Mouse (Mus musculus): ENCODE data around the gene Adh6b. TPM values are rescaled to one million over a fixed set of nuclear protein-coding genes. Genes with fewer than 3 reads are reported as not detected.
"Not testable (repeated sequence)": the region's sequence is repeated elsewhere in the genome, so short reads cannot be mapped to it uniquely, and the experiment has no call there.

Gene Adh6b
- polyA plus RNA-seq, 1 experiment from 2014 or later: 0.16 TPM

- H3K27me3 ChIP-seq (replicated peaks); H3K36me3 ChIP-seq; H3K4me3 ChIP-seq (replicated peaks); H3K4me2 ChIP-seq (replicated peaks); H3K27ac ChIP-seq; H3K9ac ChIP-seq; ATAC-seq; H3K9me3 ChIP-seq; H3K4me1 ChIP-seq (replicated peaks): not testable (repeated sequence)
- WGBS: 52% methylated on average over 4 of the region's 4 CpGs
These were observed 28.7 kb downstream of the Adh6b start for GRCm38 (mm10) chr3:138370289-138370688.

DNA sequence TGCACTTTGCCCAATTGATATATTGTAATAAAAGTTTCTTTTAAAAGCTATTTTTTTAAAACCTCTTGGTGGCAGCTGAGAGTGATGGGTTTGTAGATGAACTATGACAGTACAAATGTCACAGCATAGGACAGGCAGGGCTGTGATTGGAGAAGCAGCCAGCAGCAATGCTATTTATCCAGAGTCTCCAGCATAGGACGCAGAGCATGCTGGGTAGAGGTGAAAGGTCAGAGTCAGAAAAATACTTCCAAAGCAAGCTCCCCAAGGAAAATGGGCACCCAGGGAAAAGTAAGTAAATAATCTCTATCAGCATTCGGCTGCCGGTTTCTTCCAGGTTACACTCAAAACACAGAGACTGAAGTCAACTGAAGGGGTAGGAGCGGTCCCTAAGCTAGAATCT lies 32.3 kb downstream of the Adh6b start:
- no peak for ATAC-seq
- Histone ChIP-seq H3K4me2 (replicated peaks) (no peak overlapping the region), H3K4me3 (replicated peaks) (no peak overlapping the region), H3K4me1 (replicated peaks) (no peaks in the 10 kb centered on the region), H3K27ac (no peak overlapping the region), H3K36me3 (no peaks in the 10 kb centered on the region), H3K9ac (no peak overlapping the region), H3K9me3 (no peaks in the 10 kb centered on the region), H3K27me3 (replicated peaks) (no peaks in the 10 kb centered on the region)
- 79% methylated on average over 4 of the region's 4 CpGs for WGBS

- Histone ChIP-seq H3K9me3 (no peaks in the 10 kb centered on the region), H3K9ac (no peak overlapping the region), H3K36me3 (no peaks in the 10 kb centered on the region), H3K4me1 (replicated peaks) (no peaks in the 10 kb centered on the region), H3K4me2 (replicated peaks) (no peak overlapping the region), H3K27me3 (replicated peaks) (no peaks in the 10 kb centered on the region), H3K4me3 (replicated peaks) (no peak overlapping the region), H3K27ac (no peak overlapping the region)
- WGBS: 83% methylated on average over 2 of the region's 2 CpGs
- ATAC-seq: no peak
These were observed 33.6 kb downstream of the Adh6b start for GRCm38 (mm10) chr3:138375148-138375547.

- Histone ChIP-seq H3K4me1 (replicated peaks) (no peaks in the 10 kb centered on the region), H3K4me2 (replicated peaks) (no peak overlapping the region), H3K36me3 (no peaks in the 10 kb centered on the region), H3K27me3 (replicated peaks) (no peaks in the 10 kb centered on the region), H3K27ac (no peak overlapping the region), H3K4me3 (replicated peaks) (no peak overlapping the region), H3K9ac (no peak overlapping the region), H3K9me3 (no peaks in the 10 kb centered on the region)
- peak; percentile 55; the same call in 1 of the 2 replicates for ATAC-seq
- 14% methylated on average over 3 of the region's 3 CpGs for WGBS
These were observed 39.6 kb downstream of the Adh6b start for GRCm38 (mm10) chr3:138381133-138381532.

DNA sequence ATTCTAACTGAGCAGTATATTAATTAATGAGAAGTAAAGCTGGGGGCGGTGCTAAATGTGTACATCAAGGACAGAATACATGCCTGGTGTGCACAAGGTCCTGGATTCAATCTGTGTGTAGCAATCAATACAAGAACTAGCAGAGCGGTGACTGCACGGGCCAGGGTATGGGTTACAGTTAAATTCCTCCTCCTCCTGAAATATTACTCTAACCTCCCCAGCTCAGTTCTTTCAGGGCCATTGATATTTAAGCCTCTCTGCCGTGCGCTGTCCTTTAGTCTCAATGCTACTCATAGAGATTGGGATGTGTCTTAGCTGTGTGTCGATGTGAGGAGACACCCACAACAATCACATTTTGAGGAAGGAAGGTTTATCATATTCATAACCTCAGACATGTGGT lies 45.6 kb downstream of the Adh6b start:
- Histone ChIP-seq H3K36me3 (no peaks in the 10 kb centered on the region), H3K27me3 (replicated peaks) (no peaks in the 10 kb centered on the region), H3K4me3 (replicated peaks) (no peak overlapping the region), H3K4me2 (replicated peaks) (no peak overlapping the region), H3K4me1 (replicated peaks) (no peaks in the 10 kb centered on the region), H3K27ac (no peak overlapping the region), H3K9me3 (no peaks in the 10 kb centered on the region), H3K9ac (no peak overlapping the region)
- WGBS: 88% methylated on average over 6 of the region's 6 CpGs
- no peak for ATAC-seq

- Histone ChIP-seq H3K4me2 (replicated peaks) (no peak overlapping the region), H3K27ac (no peak overlapping the region), H3K4me1 (replicated peaks) (no peaks in the 10 kb centered on the region), H3K9me3 (no peaks in the 10 kb centered on the region), H3K4me3 (replicated peaks) (no peak overlapping the region), H3K27me3 (replicated peaks) (no peaks in the 10 kb centered on the region), H3K36me3 (no peaks in the 10 kb centered on the region), H3K9ac (no peak overlapping the region)
- ATAC-seq: no peak
- 81% methylated on average over 3 of the region's 3 CpGs for WGBS
These were observed 63.3 kb downstream of the Adh6b start for GRCm38 (mm10) chr3:138404872-138405271.

DNA sequence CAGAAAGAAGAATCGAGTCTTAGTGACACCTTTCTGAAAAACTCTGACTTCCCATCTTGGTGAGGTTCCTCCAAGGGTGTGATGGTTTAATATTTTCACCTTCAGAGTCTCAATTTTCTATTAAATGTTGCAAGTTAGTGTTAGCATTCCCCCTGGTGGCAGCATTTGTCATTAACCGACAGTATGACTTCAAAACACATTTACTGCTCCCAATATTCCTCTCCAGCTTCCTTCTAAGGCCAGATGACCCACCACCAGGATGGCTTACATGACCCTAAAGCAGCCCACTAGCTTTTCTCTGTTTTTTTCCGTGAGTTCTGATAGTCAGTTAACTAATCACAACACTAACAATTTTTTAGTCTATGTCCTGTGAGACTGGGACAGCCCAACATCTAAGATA lies 63.8 kb downstream of the Adh6b start:
- Histone ChIP-seq H3K27me3 (replicated peaks) (no peaks in the 10 kb centered on the region), H3K9ac (no peak overlapping the region), H3K4me1 (replicated peaks) (no peaks in the 10 kb centered on the region), H3K4me2 (replicated peaks) (no peak overlapping the region), H3K9me3 (no peaks in the 10 kb centered on the region), H3K27ac (no peak overlapping the region), H3K4me3 (replicated peaks) (no peak overlapping the region), H3K36me3 (no peaks in the 10 kb centered on the region)
- 45% methylated on average over 3 of the region's 3 CpGs for WGBS
- no peak for ATAC-seq

DNA sequence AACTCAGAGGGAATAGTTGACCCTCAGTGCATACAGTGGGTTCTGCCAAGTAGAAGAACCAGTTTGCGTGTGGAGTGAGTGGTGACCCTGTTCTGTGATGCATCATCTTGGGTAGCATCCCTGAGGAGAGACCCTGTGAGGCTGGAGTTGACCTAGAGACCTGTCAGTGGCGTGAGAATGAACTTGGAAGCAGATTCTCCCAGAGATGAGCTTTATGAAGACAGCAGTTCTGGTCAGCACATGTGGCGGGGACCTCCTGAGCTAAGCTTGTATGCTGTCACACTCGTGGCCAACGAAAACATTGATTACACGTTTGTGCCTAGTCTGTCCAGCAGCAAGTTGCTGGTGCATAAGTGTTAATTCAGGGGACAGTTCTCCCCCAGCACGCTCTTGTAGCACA lies 64.3 kb downstream of the Adh6b start:
- WGBS: 79% methylated on average over 7 of the region's 7 CpGs
- no peaks in the 10 kb centered on the region for H3K27me3 ChIP-seq (replicated peaks)
- ATAC-seq: no peak

DNA sequence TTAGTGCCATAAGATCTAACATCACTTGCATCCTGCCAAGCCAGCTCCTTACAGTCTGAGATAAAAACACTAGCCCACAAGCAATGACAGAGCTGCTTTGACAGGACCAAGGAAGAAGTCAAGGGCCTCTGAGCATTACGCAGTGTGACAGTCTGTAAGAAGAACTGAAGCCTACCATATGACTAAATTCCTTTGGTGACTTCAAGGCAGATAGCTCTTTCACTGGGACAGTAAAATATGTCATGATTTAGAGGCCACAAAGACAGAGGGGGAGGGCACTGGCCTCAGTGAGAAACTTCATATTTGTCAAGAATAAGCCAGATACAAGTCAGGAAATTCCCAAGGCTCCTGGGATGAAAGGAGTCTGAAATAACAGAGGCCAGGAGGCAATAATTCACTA lies 66.3 kb downstream of the Adh6b start:
- Histone ChIP-seq H3K36me3 (no peaks in the 10 kb centered on the region), H3K4me1 (replicated peaks) (no peaks in the 10 kb centered on the region), H3K4me3 (replicated peaks) (no peak overlapping the region), H3K9me3 (no peaks in the 10 kb centered on the region), H3K4me2 (replicated peaks) (no peak overlapping the region), H3K9ac (no peak overlapping the region), H3K27ac (no peak overlapping the region), H3K27me3 (replicated peaks) (no peaks in the 10 kb centered on the region)
- no peak for ATAC-seq
- 84% methylated on average over 1 of the region's 1 CpGs for WGBS

More for the DNA sequence above, 64.3 kb downstream of the Adh6b start:
- Histone ChIP-seq H3K4me2 (replicated peaks) (no peak overlapping the region), H3K9ac (no peak overlapping the region), H3K27ac (no peak overlapping the region), H3K4me3 (replicated peaks) (no peak overlapping the region), H3K9me3 (no peaks in the 10 kb centered on the region), H3K36me3 (no peaks in the 10 kb centered on the region), H3K4me1 (replicated peaks) (no peaks in the 10 kb centered on the region)

Other genes with a start within 250 kb of the Adh6b start
- gene Trmt10a, start 198.3 kb upstream of the Adh6b start, polyA plus RNA-seq (2015; fragmentation: Nextera tagmentation; extraction: Ambion mirVana): 8.8 and 12.9 TPM in 2 replicates
- gene Mttp, start 196.8 kb upstream of the Adh6b start, polyA plus RNA-seq (2015; fragmentation: Nextera tagmentation; extraction: Ambion mirVana): 228 and 249 TPM in 2 replicates
- gene 4930579F01Rik, start 147.9 kb upstream of the Adh6b start, polyA plus RNA-seq (2015; fragmentation: Nextera tagmentation; extraction: Ambion mirVana): 0.20 TPM in 1 of 2 replicates, not detected in the other
- 0.21 and 0.30 TPM in 2 replicates for gene Adh7, start 124.0 kb upstream of the Adh6b start, polyA plus RNA-seq (2015; fragmentation: Nextera tagmentation; extraction: Ambion mirVana)
- 396 and 436 TPM in 2 replicates for gene Adh1, start 80.8 kb upstream of the Adh6b start, polyA plus RNA-seq (2015; fragmentation: Nextera tagmentation; extraction: Ambion mirVana)
- 1.7 and 2.3 TPM in 2 replicates for gene Adh6a, start 28.5 kb upstream of the Adh6b start, polyA plus RNA-seq (2015; fragmentation: Nextera tagmentation; extraction: Ambion mirVana)
- 0.13 and 0.31 TPM in 2 replicates for gene Adh4, start 73.7 kb downstream of the Adh6b start, polyA plus RNA-seq (2015; fragmentation: Nextera tagmentation; extraction: Ambion mirVana)
- 215 and 222 TPM in 2 replicates for gene Adh5, start 101.3 kb downstream of the Adh6b start, polyA plus RNA-seq (2015; fragmentation: Nextera tagmentation; extraction: Ambion mirVana)
- gene Metap1, start 147.7 kb downstream of the Adh6b start, polyA plus RNA-seq (2015; fragmentation: Nextera tagmentation; extraction: Ambion mirVana): 48.0 and 48.4 TPM in 2 replicates
- gene Eif4e, start 184.4 kb downstream of the Adh6b start, polyA plus RNA-seq (2015; fragmentation: Nextera tagmentation; extraction: Ambion mirVana): 308 and 309 TPM in 2 replicates